Mouse (Mus musculus) olfactory bulb, adult 2 months (tissue): ENCODE results near the gene Slc39a1. TPM values are rescaled to one million over a fixed set of nuclear protein-coding genes. Genes with fewer than 3 reads are reported as not detected.

Experiments used
- H3K27ac ChIP-seq: fragments of 200-500 bp; 2 replicates; pipeline ENCODE4 v1.5.1; 2012; ENCODE audit warnings: low read depth, low read length; ENCODE audit not compliant: insufficient read depth
- H3K4me1 ChIP-seq: fragments of 200-500 bp; 2 replicates; pipeline ENCODE4 v1.6.1; 2012; ENCODE audit warnings: low read length; ENCODE audit not compliant: control insufficient read depth, insufficient read depth
- H3K4me3 ChIP-seq: fragments of 200-500 bp; 2 replicates; pipeline ENCODE4 v1.5.1; 2012; ENCODE audit warnings: mild to moderate bottlenecking, low read depth, low read length, moderate library complexity; ENCODE audit not compliant: insufficient read depth
- CTCF ChIP-seq: fragments of 200-500 bp; IDR thresholded peaks from 2 replicates; pipeline ENCODE4 v1.5.1; 2012; ENCODE audit warnings: low read depth, mild to moderate bottlenecking, low read length, moderate library complexity; ENCODE audit not compliant: insufficient read depth
- POLR2A ChIP-seq: fragments of 200-500 bp; IDR thresholded peaks from 2 replicates; pipeline ENCODE4 v1.6.1; 2012; ENCODE audit warnings: mild to moderate bottlenecking, low read depth, low read length, moderate library complexity; ENCODE audit not compliant: insufficient read depth
- WGBS: fragments of 180-500 bp; shearing (Covaris S2); methylation state at CpG from one replicate; pipeline ENCODE4 v1.1.7; 2018; 5-methylcytosine and 5-hydroxymethylcytosine counted together
- polyA plus RNA-seq: library from polyadenylated mRNA; stranded (reverse); fragments of >200 nt; gene quantifications from 2 replicates; pipeline ENCODE4 v1.2.4, GENCODE M21; 2012; ENCODE audit warnings: low replicate concordance; ENCODE audit not compliant: missing spikeins, insufficient read depth, insufficient read length

Slc39a1 gene
- polyA plus RNA-seq, 1 experiment = not detected

DNA sequence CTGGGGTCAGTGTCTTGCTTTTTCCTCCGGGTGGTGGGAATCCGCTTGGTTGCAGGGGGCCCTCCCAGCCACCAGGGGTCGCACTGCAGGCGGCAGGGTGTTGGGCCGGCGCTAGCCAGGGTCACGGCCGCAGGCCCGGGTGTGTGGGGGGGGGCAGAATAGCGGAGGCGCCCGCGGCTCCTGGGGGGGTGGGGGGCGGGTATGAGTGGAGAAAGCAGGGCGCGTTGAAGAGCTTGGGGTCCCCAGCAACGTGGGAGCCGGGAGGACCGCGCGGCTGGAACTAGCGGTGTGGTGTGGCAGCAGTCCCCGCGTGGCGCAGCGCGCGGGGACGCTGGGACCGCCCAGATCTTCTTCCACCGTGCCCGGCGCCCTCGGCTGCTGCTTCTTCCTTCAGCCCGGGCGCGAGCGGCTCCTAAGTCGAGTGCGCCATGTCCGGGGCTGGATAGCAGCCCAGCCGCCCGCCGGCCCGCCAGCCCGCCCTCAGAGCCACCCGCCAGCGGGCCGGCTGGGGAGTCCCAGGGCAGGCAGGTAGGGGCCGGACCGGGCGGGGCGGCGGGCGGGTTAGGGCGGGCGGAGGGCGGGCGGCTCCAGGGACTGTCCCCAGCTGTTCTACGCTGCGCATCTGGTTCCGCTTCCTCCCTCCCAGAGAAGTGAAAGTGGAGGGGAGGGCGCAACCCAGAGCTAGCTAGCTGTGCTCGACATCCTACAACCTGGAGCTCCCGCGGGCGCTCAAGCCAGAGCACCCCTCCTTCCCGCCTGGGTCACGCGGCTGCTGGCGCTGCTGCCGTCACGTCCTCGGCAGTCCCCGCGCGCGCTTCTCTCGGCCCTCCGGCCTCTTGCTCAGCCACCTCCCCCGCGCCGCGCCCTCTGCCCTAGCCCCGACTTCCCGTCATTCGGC is 17.3 kb downstream of the Slc39a1 start, which contains the start of gene Dennd4b:
Gene Dennd4b (plus strand): TSS at position 152 of the 898 bp plus-strand sequence.
- under 1% methylated on average over 63 of the region's 87 CpGs for WGBS
- Histone ChIP-seq H3K4me1 (peaks cover 11% of the 10 kb centered on the region), H3K27ac (peak within 1 kb of the TSS; percentile 81), H3K4me3 (peak within 1 kb of the TSS; percentile 72)
- TF ChIP-seq POLR2A (no peak; the same call in 1 of the 2 replicates), CTCF (peak; percentile 94)

GRCm38 (mm10) chr3:90265932-90266741 is 18.2 kb downstream of the Slc39a1 start:
- TF ChIP-seq POLR2A = no peak
- TF ChIP-seq CTCF = no peak
- Histone ChIP-seq H3K27ac (peak overlapping the region; percentile 80), H3K4me3 (peak overlapping the region; percentile 72), H3K4me1 (peaks cover 11% of the 10 kb centered on the region)
- WGBS = 29% methylated on average over 16 of the region's 16 CpGs

DNA sequence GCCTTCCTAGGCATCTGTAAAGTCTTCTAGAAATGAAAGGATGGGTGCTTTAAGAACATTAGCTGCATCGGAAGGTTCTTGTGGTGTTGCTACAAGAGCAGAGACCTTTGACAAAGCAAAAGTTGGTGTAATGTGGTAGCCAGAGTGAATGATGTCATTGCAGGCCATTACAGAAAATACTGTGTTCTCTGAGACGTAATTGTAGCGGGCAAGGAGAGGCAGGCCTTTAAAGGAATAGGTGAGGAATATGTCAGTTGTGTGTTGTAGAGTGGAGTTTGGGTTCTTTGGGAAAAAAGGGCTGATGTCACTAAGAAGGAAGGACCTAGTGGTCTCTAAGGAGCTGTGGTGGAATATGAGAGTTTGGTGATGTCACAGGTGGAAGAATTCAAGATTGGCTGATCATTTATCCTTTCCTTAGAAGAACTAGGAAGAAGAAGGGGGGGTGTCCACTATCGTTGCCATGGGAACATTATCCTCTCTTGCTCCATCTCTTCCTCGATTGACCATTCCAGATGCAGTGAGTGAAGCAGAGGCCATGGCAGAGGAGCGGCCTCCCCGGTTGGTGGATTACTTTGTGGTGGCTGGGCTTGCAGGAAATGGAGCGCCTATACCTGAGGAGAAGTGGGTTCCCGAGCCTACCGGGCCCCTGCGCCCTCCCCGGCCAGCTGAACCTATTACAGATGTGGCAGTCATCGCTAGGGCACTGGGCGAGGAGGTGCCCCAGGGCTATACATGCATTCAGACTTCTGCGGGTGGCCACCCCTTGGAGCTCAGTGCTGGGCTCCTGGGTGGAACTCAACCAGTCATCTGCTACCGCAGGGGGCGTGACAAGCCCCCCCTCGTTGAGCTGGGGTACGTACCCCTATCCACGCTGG is 19.2 kb downstream of the Slc39a1 start:
- no peak for TF ChIP-seq POLR2A
- no peak for TF ChIP-seq CTCF
- Histone ChIP-seq H3K27ac (no peak overlapping the region), H3K4me3 (no peak overlapping the region), H3K4me1 (peaks cover 16% of the 10 kb centered on the region)
- 90% methylated on average over 20 of the region's 20 CpGs for WGBS

GRCm38 (mm10) chr3:90268190-90268589 is 20.2 kb downstream of the Slc39a1 start:
- Histone ChIP-seq H3K4me3 (no peak overlapping the region), H3K4me1 (peaks cover 17% of the 10 kb centered on the region), H3K27ac (no peak overlapping the region)
- TF ChIP-seq CTCF = no peak
- no peak for TF ChIP-seq POLR2A
- 94% methylated on average over 11 of the region's 11 CpGs for WGBS

- Histone ChIP-seq H3K4me3 (no peak overlapping the region), H3K4me1 (peaks cover 17% of the 10 kb centered on the region), H3K27ac (no peak overlapping the region)
- 90% methylated on average over 16 of the region's 16 CpGs for WGBS
- TF ChIP-seq CTCF (no peak), POLR2A (no peak)
Observed at GRCm38 (mm10) chr3:90268971-90269370, 21.0 kb downstream of the Slc39a1 start.

DNA sequence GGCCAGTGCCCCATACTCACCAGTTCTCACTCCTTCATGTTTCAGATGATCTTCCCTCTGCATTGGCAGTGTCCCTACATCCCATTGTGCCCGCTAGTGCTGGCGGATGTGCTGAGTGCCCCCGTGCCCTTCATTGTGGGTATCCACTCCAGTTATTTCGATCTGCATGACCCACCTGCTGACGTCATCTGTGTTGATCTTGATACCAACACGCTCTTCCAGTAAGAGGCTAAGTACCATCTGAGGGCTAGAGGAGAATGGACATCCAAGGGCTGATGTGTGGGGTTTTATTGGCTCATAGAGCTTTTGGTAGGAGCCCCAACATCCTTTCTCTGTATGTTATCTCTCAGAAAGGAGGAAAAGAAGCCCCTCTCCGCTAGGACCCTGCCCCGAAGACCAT is 22.8 kb downstream of the Slc39a1 start:
- Histone ChIP-seq H3K4me3 (no peak overlapping the region), H3K4me1 (peaks cover 15% of the 10 kb centered on the region), H3K27ac (no peak overlapping the region)
- TF ChIP-seq CTCF = no peak
- no peak for TF ChIP-seq POLR2A
- WGBS = 93% methylated on average over 8 of the region's 8 CpGs

DNA sequence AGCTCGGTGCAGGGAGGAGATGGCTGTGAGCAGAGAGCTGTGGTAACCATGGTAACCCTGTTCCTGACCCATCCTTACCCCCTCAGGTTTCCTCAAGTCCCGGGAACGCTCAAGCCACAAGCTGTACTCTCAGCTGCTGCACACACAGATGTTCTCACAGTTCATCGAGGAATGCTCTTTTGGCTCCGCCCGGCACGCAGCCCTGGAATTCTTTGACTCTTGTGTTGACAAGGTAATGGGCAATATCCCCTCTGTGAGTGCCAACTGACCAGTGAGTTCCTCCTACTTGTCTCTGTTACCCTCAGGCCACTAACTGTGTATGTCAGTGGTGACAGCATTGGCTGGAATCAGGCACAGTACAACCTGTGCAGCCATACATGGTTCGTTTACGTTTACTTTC is 24.2 kb downstream of the Slc39a1 start:
- TF ChIP-seq CTCF (no peak), POLR2A (no peak)
- H3K4me3 ChIP-seq = no peak overlapping the region

GRCm38 (mm10) chr3:90273855-90274254 is 25.9 kb downstream of the Slc39a1 start:
- no peak for TF ChIP-seq POLR2A
- Histone ChIP-seq H3K27ac (no peak overlapping the region), H3K4me1 (peaks cover 7% of the 10 kb centered on the region; the same call in 1 of the 2 replicates), H3K4me3 (no peak overlapping the region)
- 96% methylated on average over 22 of the region's 22 CpGs for WGBS

More for the DNA sequence above, 24.2 kb downstream of the Slc39a1 start:
- Histone ChIP-seq H3K27ac (no peak overlapping the region), H3K4me1 (peaks cover 7% of the 10 kb centered on the region; the same call in 1 of the 2 replicates)
- 63% methylated on average over 9 of the region's 9 CpGs for WGBS
